13 mouse cellular contexts compared by ENCODE assay signal in genomic region chr17:56453251-56453650, GRCm38 (mm10). TPM values are rescaled to one million over a fixed set of nuclear protein-coding genes. Genes with fewer than 3 reads are reported as not detected.
DNase-seq lines count a peak whose midpoint lies in the region; ATAC-seq and TF ChIP-seq lines count a peak whose summit lies in the region.
"Had no signal": no experiment of that assay in that cellular context is flagged by ENCODE, and none has a peak within 500 bp of the region (broad histone marks: within the 10 kb centered on the region; RNA-seq: fewer than 3 reads in every experiment).

No protein-coding gene starts in this region.

- ATAC-seq in forebrain, embryonic 13.5 days, result no peak
- ATAC-seq in forebrain, embryonic 11.5 days (replicated peaks; ENCODE audit: low FRiP score), result no peak
- no peak for ATAC-seq in midbrain, postnatal 0 days (ENCODE audit: low FRiP score)
- ATAC-seq in heart, embryonic 16.5 days (replicated peaks; ENCODE audit: extremely low read depth, insufficient read depth, low FRiP score), result peak; percentile 85

- H3K4me1 ChIP-seq in forebrain, embryonic 13.5 days, result peaks cover 5% of the 10 kb centered on the region
- H3K4me1 ChIP-seq in forebrain, embryonic 11.5 days (replicated peaks; ENCODE audit: control insufficient read depth, insufficient read depth, low read length), result no peaks in the 10 kb centered on the region
- H3K4me1 ChIP-seq in midbrain, embryonic 10.5 days, result peaks cover 36% of the 10 kb centered on the region
- H3K4me1 ChIP-seq in midbrain, postnatal 0 days (ENCODE audit: insufficient read depth, low read length), result no peaks in the 10 kb centered on the region
- H3K4me1 ChIP-seq in heart, embryonic 16.5 days (ENCODE audit: control insufficient read depth, insufficient read depth, low read length), result peaks cover 12% of the 10 kb centered on the region
- H3K4me1 ChIP-seq: stomach, embryonic 15.5 days had no signal

- no peak overlapping the region for H3K9ac ChIP-seq in forebrain, embryonic 13.5 days
- H3K9ac ChIP-seq in forebrain, embryonic 11.5 days (ENCODE audit: low read length), result no peak overlapping the region
- no peak overlapping the region for H3K9ac ChIP-seq in midbrain, postnatal 0 days (replicated peaks; ENCODE audit: low read length, poor library complexity, severe bottlenecking)
- H3K9ac ChIP-seq in heart, embryonic 16.5 days (ENCODE audit: low read length), result no peak overlapping the region
- H3K9ac ChIP-seq: stomach, embryonic 15.5 days had no signal

- H3K27ac ChIP-seq in forebrain, embryonic 13.5 days, result peak overlapping the region; percentile 38; the same call in 1 of the 2 replicates
- H3K27ac ChIP-seq in forebrain, embryonic 11.5 days (ENCODE audit: low read depth, low read length), result no peak overlapping the region
- H3K27ac ChIP-seq in midbrain, embryonic 10.5 days (replicated peaks), result peak overlapping the region; percentile 74
- H3K27ac ChIP-seq in midbrain, postnatal 0 days (ENCODE audit: low read depth, low read length), result no peak overlapping the region
- peak overlapping the region; percentile 68 for H3K27ac ChIP-seq in heart, embryonic 16.5 days (ENCODE audit: low read length)
- H3K27ac ChIP-seq: stomach, embryonic 15.5 days had no signal

- no peaks in the 10 kb centered on the region for H3K27me3 ChIP-seq in forebrain, embryonic 13.5 days
- H3K27me3 ChIP-seq in forebrain, embryonic 11.5 days (ENCODE audit: control insufficient read depth, insufficient read depth, low read length), result no peaks in the 10 kb centered on the region
- H3K27me3 ChIP-seq in midbrain, embryonic 10.5 days (ENCODE audit: low read depth, poor library complexity, severe bottlenecking), result no peaks in the 10 kb centered on the region
- no peaks in the 10 kb centered on the region for H3K27me3 ChIP-seq in midbrain, postnatal 0 days (ENCODE audit: insufficient read depth, low read length)
- no peaks in the 10 kb centered on the region for H3K27me3 ChIP-seq in heart, embryonic 16.5 days (ENCODE audit: control insufficient read depth, insufficient read depth, low read length)
- H3K27me3 ChIP-seq: stomach, embryonic 15.5 days had no signal

- peaks cover 100% of the 10 kb centered on the region for H3K36me3 ChIP-seq in forebrain, embryonic 13.5 days (ENCODE audit: poor library complexity, severe bottlenecking)
- H3K36me3 ChIP-seq in forebrain, embryonic 11.5 days (ENCODE audit: control insufficient read depth, insufficient read depth, low read length), result peaks cover 33% of the 10 kb centered on the region
- peaks cover 100% of the 10 kb centered on the region for H3K36me3 ChIP-seq in midbrain, embryonic 10.5 days
- peaks cover 86% of the 10 kb centered on the region for H3K36me3 ChIP-seq in midbrain, postnatal 0 days (ENCODE audit: insufficient read depth, low read length)
- peaks cover 50% of the 10 kb centered on the region for H3K36me3 ChIP-seq in heart, embryonic 16.5 days (ENCODE audit: control insufficient read depth, insufficient read depth)

- no peak overlapping the region for H3K4me3 ChIP-seq in forebrain, embryonic 13.5 days
- H3K4me3 ChIP-seq in forebrain, embryonic 11.5 days (ENCODE audit: low read depth, low read length), result no peak overlapping the region
- H3K4me3 ChIP-seq in midbrain, embryonic 10.5 days, result 0 out of 2 replicates have a peak overlapping the region, but pooled peaks have one; percentile 1
- no peak overlapping the region for H3K4me3 ChIP-seq in midbrain, postnatal 0 days (ENCODE audit: low read depth, low read length)
- no peak overlapping the region for H3K4me3 ChIP-seq in heart, embryonic 16.5 days (ENCODE audit: low read length)
- H3K4me3 ChIP-seq: erythroblast, embryonic 14.5 days; stomach, embryonic 15.5 days had no signal

- no peak for DNase-seq in forebrain, embryonic 11.5 days (ENCODE audit: low spot score)
- DNase-seq in midbrain, embryonic 10.5 days (ENCODE audit: low spot score), result no peak
- DNase-seq in midbrain, postnatal 0 days (ENCODE audit: low spot score), result no peak
- DNase-seq in ovary, postnatal 14 days (ENCODE audit: low spot score), result no peak
- DNase-seq in thymus, postnatal 25 days, result no peak
- DNase-seq: kidney, postnatal 4 days; left cerebral cortex, postnatal 4 days; lung, adult 18-20 months had no signal

- WGBS in forebrain, embryonic 13.5 days, result 76% methylated on average over 4 of the region's 4 CpGs
- 81% methylated on average over 4 of the region's 4 CpGs for WGBS in forebrain, embryonic 11.5 days
- WGBS in midbrain, embryonic 10.5 days, result 74% methylated on average over 4 of the region's 4 CpGs
- 54% methylated on average over 4 of the region's 4 CpGs for WGBS in midbrain, postnatal 0 days
- WGBS in heart, embryonic 16.5 days, result 59% methylated on average over 4 of the region's 4 CpGs

- no peaks in the 10 kb centered on the region for H3K9me3 ChIP-seq in forebrain, embryonic 13.5 days (replicated peaks)
- no peaks in the 10 kb centered on the region for H3K9me3 ChIP-seq in forebrain, embryonic 11.5 days (ENCODE audit: control insufficient read depth, low read length)
- no peaks in the 10 kb centered on the region for H3K9me3 ChIP-seq in midbrain, embryonic 10.5 days (replicated peaks)
- H3K9me3 ChIP-seq in midbrain, postnatal 0 days (ENCODE audit: low read length), result no peaks in the 10 kb centered on the region
- H3K9me3 ChIP-seq in heart, embryonic 16.5 days (replicated peaks; ENCODE audit: control insufficient read depth, low read length), result no peaks in the 10 kb centered on the region
- H3K9me3 ChIP-seq: stomach, embryonic 15.5 days had no signal

- H3K4me2 ChIP-seq in forebrain, embryonic 13.5 days, result no peak overlapping the region
- no peak overlapping the region for H3K4me2 ChIP-seq in forebrain, embryonic 11.5 days (ENCODE audit: low read depth, low read length, severe bottlenecking)
- H3K4me2 ChIP-seq in midbrain, postnatal 0 days (ENCODE audit: low read depth, low read length, poor library complexity, severe bottlenecking), result no peak overlapping the region
- no peak overlapping the region for H3K4me2 ChIP-seq in heart, embryonic 16.5 days (ENCODE audit: low read depth, low read length)
- H3K4me2 ChIP-seq: stomach, embryonic 15.5 days had no signal

- TF ChIP-seq CTCF in midbrain, postnatal 0 days (IDR thresholded peaks at IDR 0.05), result no peak

RNA-seq across cellular contexts. Expression of gene Ptprs, which starts 23.0 kb away (rescaled TPM):
- 276 and 292 TPM in 2 replicates for polyA plus RNA-seq in forebrain, embryonic 13.5 days (2015; fragmentation: Nextera tagmentation; extraction: Ambion mirVana)
- polyA plus RNA-seq in forebrain, embryonic 11.5 days (2014; fragmentation: Nextera tagmentation; extraction: Ambion mirVana), result 210 and 218 TPM in 2 replicates
- polyA plus RNA-seq in midbrain, embryonic 10.5 days (2016; fragmentation: Nextera tagmentation; extraction: Ambion mirVana), result 89.7 and 131 TPM in 2 replicates
- 716 and 795 TPM in 2 replicates for total RNA-seq in midbrain, postnatal 0 days (2014; rRNA removed)
- polyA plus RNA-seq in midbrain, postnatal 0 days (2015; fragmentation: Nextera tagmentation; extraction: Ambion mirVana), result 208 and 225 TPM in 2 replicates
- polyA plus RNA-seq in heart, embryonic 16.5 days (2015; fragmentation: Nextera tagmentation; extraction: Ambion mirVana), result 33.9 and 39.7 TPM in 2 replicates

RNA-seq across cellular contexts. Expression of gene Znrf4, which starts 59.0 kb away (rescaled TPM):
- polyA plus RNA-seq in forebrain, embryonic 13.5 days (2015; fragmentation: Nextera tagmentation; extraction: Ambion mirVana), result 0.14 TPM in 1 of 2 replicates, not detected in the other
- polyA plus RNA-seq in forebrain, embryonic 11.5 days (2014; fragmentation: Nextera tagmentation; extraction: Ambion mirVana), result not detected in 2 replicates
- not detected in 2 replicates for polyA plus RNA-seq in midbrain, embryonic 10.5 days (2016; fragmentation: Nextera tagmentation; extraction: Ambion mirVana)
- not detected in 2 replicates for total RNA-seq in midbrain, postnatal 0 days (2014; rRNA removed)
- not detected in 2 replicates for polyA plus RNA-seq in midbrain, postnatal 0 days (2015; fragmentation: Nextera tagmentation; extraction: Ambion mirVana)
- not detected in 2 replicates for polyA plus RNA-seq in heart, embryonic 16.5 days (2015; fragmentation: Nextera tagmentation; extraction: Ambion mirVana)
- total RNA-seq: left cerebral cortex, postnatal 4 days had no signal
- polyA plus RNA-seq: erythroblast, embryonic 14.5 days; intestine, embryonic 14.5 days; stomach, embryonic 15.5 days had no signal

Comparison
In these comparisons a context has a peak if more than half of its experiments do, and no peak if none do; other contexts are left out.
1. H3K27ac ChIP-seq: peak in forebrain, embryonic 13.5 days (single experiment), midbrain, embryonic 10.5 days (single experiment) and heart, embryonic 16.5 days (single experiment); none in forebrain, embryonic 11.5 days (single experiment) and midbrain, postnatal 0 days (single experiment).